ENCODE assay signal across 10 mouse cellular contexts in genomic region chr4:41658566-41659384, GRCm38 (mm10). TPM values are rescaled to one million over a fixed set of nuclear protein-coding genes. Genes with fewer than 3 reads are reported as not detected.
DNase-seq lines count a peak whose midpoint lies in the region; ATAC-seq and TF ChIP-seq lines count a peak whose summit lies in the region.
"Had no signal": no experiment of that assay in that cellular context is flagged by ENCODE, and none has a peak within 500 bp of the region (broad histone marks: within the 10 kb centered on the region; RNA-seq: fewer than 3 reads in every experiment).

No protein-coding gene starts in this region.

- peaks cover 35% of the 10 kb centered on the region for H3K27me3 ChIP-seq in E14TG2a.4 (ENCODE audit: insufficient read depth, low read length)
- H3K27me3 ChIP-seq in forebrain, embryonic 14.5 days (replicated peaks; ENCODE audit: control insufficient read depth, insufficient read depth, low read length) = no peaks in the 10 kb centered on the region
- H3K27me3 ChIP-seq in limb, embryonic 13.5 days = peaks cover 89% of the 10 kb centered on the region

- ATAC-seq in forebrain, embryonic 14.5 days = no peak
- ATAC-seq in limb, embryonic 13.5 days (ENCODE audit: low FRiP score, low read depth) = no peak

- intact Hi-C loops in heart, postnatal 25 days (cut with DNase I) = loop anchor here (2.0 kb wide), 1 partner anchor 38 kb away; the partner anchor contains the start of gene Cntfr
- intact Hi-C loops in left cerebral cortex, postnatal 4 days (cut with DNase I) = no loop called here

- H3K9me3 ChIP-seq in E14TG2a.4 (ENCODE audit: low read length) = no peaks in the 10 kb centered on the region
- H3K9me3 ChIP-seq in forebrain, embryonic 14.5 days (replicated peaks; ENCODE audit: control insufficient read depth, low read length) = no peaks in the 10 kb centered on the region
- H3K9me3 ChIP-seq in limb, embryonic 13.5 days = no peaks in the 10 kb centered on the region

- peaks cover 45% of the 10 kb centered on the region for H3K4me1 ChIP-seq in E14TG2a.4 (replicated peaks; ENCODE audit: low read depth, low read length)
- peaks cover 30% of the 10 kb centered on the region for H3K4me1 ChIP-seq in forebrain, embryonic 14.5 days (ENCODE audit: control insufficient read depth, insufficient read depth, low read length)
- H3K4me1 ChIP-seq in limb, embryonic 13.5 days = peaks cover 71% of the 10 kb centered on the region

- H3K27ac ChIP-seq in forebrain, embryonic 14.5 days (ENCODE audit: low read depth, low read length) = 0 out of 2 replicates have a peak overlapping the region, but pooled peaks have one; percentile 5
- H3K27ac ChIP-seq in limb, embryonic 13.5 days = 0 out of 2 replicates have a peak overlapping the region, but pooled peaks have one; percentile 22
- H3K27ac ChIP-seq: gastrocnemius, adult 2 months had no signal

- no peak for TF ChIP-seq CTCF in E14TG2a.4 (conservative IDR thresholded peaks at IDR 0.05; ENCODE audit: low read length)

- 17% methylated on average over 25 of the region's 25 CpGs for WGBS in forebrain, embryonic 14.5 days
- 9% methylated on average over 16 of the region's 25 CpGs for WGBS in limb, embryonic 13.5 days

- peaks cover 3% of the 10 kb centered on the region; the same call in 1 of the 2 replicates for H3K36me3 ChIP-seq in E14TG2a.4 (ENCODE audit: insufficient read depth, low read length)
- H3K36me3 ChIP-seq in forebrain, embryonic 14.5 days (ENCODE audit: control insufficient read depth, insufficient read depth, low read length) = peaks cover 68% of the 10 kb centered on the region
- H3K36me3 ChIP-seq in limb, embryonic 13.5 days = no peaks in the 10 kb centered on the region

- peak overlapping the region; percentile 43 for H3K4me3 ChIP-seq in E14TG2a.4 (replicated peaks; ENCODE audit: low read length)
- H3K4me3 ChIP-seq in forebrain, embryonic 14.5 days (ENCODE audit: low read depth, low read length) = no peak overlapping the region
- no peak overlapping the region for H3K4me3 ChIP-seq in limb, embryonic 13.5 days
- H3K4me3 ChIP-seq: gastrocnemius, adult 2 months had no signal

- no peak overlapping the region for H3K4me2 ChIP-seq in forebrain, embryonic 14.5 days (ENCODE audit: low read length)
- peak overlapping the region; percentile 42 for H3K4me2 ChIP-seq in limb, embryonic 13.5 days (replicated peaks)

- peak; percentile 89 for DNase-seq in heart, adult 11 months
- DNase-seq in heart, postnatal 25 days (ENCODE audit: low spot score) = no peak
- no peak for DNase-seq in forebrain, embryonic 14.5 days (ENCODE audit: low spot score)
- no peak for DNase-seq in left cerebral cortex, postnatal 4 days
- no peak for DNase-seq in layer of hippocampus, adult 9-11 months
- no peak for DNase-seq in lung, postnatal 4 days
- DNase-seq: B cell, adult 2 months; gastrocnemius, adult 2 months had no signal

- H3K9ac ChIP-seq in forebrain, embryonic 14.5 days (ENCODE audit: low read length) = no peak overlapping the region
- peak overlapping the region; percentile 51; the same call in 1 of the 2 replicates for H3K9ac ChIP-seq in limb, embryonic 13.5 days

RNA-seq across cellular contexts. Expression of gene Enho, which starts 18.7 kb away (rescaled TPM):
- total RNA-seq in heart, postnatal 25 days (2021) = 1 to 10 TPM; 8.0 to 8.8 TPM
- polyA plus RNA-seq in forebrain, embryonic 14.5 days (2014; fragmentation: Nextera tagmentation; extraction: Ambion mirVana) = 64.7 and 73.9 TPM in 2 replicates
- polyA plus RNA-seq in limb, embryonic 13.5 days (2015; fragmentation: Nextera tagmentation; extraction: Ambion mirVana) = 12.7 and 13.6 TPM in 2 replicates
- 10 to 100 TPM; 70.3 to 78.4 TPM for total RNA-seq in left cerebral cortex, postnatal 4 days (2021)

RNA-seq across cellular contexts. Expression of gene Cntfr, which starts 38.1 kb away (rescaled TPM):
- 1 to 10 TPM; 4.2 to 5.1 TPM for total RNA-seq in heart, postnatal 25 days (2021)
- 12.6 and 12.7 TPM in 2 replicates for polyA plus RNA-seq in forebrain, embryonic 14.5 days (2014; fragmentation: Nextera tagmentation; extraction: Ambion mirVana)
- polyA plus RNA-seq in limb, embryonic 13.5 days (2015; fragmentation: Nextera tagmentation; extraction: Ambion mirVana) = 5.1 and 5.5 TPM in 2 replicates
- 10 to 100 TPM; 60.5 to 61.7 TPM for total RNA-seq in left cerebral cortex, postnatal 4 days (2021)

RNA-seq across cellular contexts. Expression of gene Il11ra1, which starts 41.0 kb away (rescaled TPM):
- total RNA-seq in heart, postnatal 25 days (2021) = 10 to 100 TPM; 74.2 to 87.4 TPM
- 23.9 and 24.3 TPM in 2 replicates for polyA plus RNA-seq in forebrain, embryonic 14.5 days (2014; fragmentation: Nextera tagmentation; extraction: Ambion mirVana)
- polyA plus RNA-seq in limb, embryonic 13.5 days (2015; fragmentation: Nextera tagmentation; extraction: Ambion mirVana) = 405 and 439 TPM in 2 replicates
- total RNA-seq in left cerebral cortex, postnatal 4 days (2021) = 10 to 100 TPM; 17.8 to 20.7 TPM

RNA-seq across cellular contexts. Expression of gene Rpp25l, which starts 54.6 kb away (rescaled TPM):
- 10 to 100 TPM; 30.5 to 32.0 TPM for total RNA-seq in heart, postnatal 25 days (2021)
- 72.2 and 83.3 TPM in 2 replicates for polyA plus RNA-seq in forebrain, embryonic 14.5 days (2014; fragmentation: Nextera tagmentation; extraction: Ambion mirVana)
- 74.9 and 76.6 TPM in 2 replicates for polyA plus RNA-seq in limb, embryonic 13.5 days (2015; fragmentation: Nextera tagmentation; extraction: Ambion mirVana)
- total RNA-seq in left cerebral cortex, postnatal 4 days (2021) = 10 to 100 TPM; 32.2 to 34.5 TPM

Comparison
In these comparisons a context has a peak if more than half of its experiments do, and no peak if none do; other contexts are left out.
1. RNA of gene Enho, which starts 18.7 kb away (total RNA-seq): 70.3 to 78.4 TPM in left cerebral cortex, postnatal 4 days; 8.0 to 8.8 TPM in heart, postnatal 25 days; every median in the first group is over 4 times any median in the second.
2. RNA of gene Cntfr, which starts 38.1 kb away (total RNA-seq): 60.5 to 61.7 TPM in left cerebral cortex, postnatal 4 days; 4.2 to 5.1 TPM in heart, postnatal 25 days; every median in the first group is over 10 times any median in the second.